Mouse (Mus musculus): ENCODE results near the gene Sema6d.

The Sema6d gene

DNA sequence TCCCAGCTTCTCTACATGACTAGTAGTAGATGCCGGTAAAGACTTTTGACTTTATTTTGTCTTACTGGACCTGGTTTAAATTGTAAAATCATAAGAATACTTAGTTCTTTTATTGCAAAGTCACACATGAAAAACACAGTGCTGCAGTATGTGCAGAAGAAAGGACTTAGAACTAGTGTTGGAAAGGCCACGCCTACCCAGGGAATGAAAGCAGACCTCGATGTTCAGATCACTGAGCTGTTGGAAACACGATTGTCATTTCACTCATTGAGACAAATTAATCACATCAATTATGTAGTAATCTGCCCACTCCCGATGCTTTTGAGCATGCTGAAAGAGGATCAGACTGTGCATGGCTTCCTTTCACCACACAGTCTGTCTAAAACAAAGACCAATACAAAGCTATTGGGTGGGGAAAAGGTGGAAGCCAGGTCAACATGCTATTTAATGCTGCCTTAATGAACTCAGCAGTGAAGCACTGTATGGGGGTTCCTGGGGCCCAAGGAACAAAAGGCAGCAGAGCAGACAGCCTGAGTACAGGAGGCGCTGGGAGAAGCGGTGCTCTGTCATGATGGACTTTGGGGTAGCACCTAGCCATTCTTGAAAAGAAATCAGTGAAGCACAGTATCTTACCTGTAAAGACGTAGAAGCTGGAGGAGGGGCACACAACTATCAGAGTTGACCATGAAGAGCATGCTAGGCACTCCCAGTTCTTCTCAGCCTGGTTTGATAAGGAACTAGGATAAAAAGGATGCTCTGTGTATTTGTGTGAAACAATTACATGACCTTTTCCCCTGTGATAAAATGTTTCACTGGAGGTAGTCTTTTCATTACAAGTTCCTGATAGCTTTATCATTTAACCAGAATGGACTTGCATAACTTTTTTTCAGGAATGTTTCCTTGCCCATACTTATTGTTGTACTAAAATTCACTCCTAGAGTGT is 375.5 kb downstream of the Sema6d start:
- DNase-seq (ENCODE audit: low read depth in 1 of 2, low spot score in 2 of 2) = no peak

DNA sequence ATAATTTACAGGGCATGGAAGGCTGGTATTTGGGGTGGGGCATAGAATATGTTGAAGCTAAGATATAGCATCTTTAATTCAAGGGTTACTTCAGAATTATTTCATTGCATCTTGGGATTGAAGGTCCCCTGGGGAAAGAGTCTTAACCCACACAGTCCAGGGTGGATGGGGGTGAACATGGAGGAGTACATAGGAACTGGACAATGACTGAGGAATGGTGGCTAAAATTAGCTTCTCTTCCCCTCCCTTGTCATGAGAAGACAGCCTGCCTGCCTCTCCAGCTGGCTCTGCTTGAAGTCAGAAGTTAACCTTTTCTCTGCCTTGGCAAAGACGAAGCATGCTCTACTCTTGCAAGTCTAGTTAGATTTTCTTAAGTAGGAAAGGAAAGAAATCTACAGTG is 377.7 kb downstream of the Sema6d start:
- DNase-seq (ENCODE audit: low read depth in 1 of 2, low spot score in 2 of 2) = no peak

DNA sequence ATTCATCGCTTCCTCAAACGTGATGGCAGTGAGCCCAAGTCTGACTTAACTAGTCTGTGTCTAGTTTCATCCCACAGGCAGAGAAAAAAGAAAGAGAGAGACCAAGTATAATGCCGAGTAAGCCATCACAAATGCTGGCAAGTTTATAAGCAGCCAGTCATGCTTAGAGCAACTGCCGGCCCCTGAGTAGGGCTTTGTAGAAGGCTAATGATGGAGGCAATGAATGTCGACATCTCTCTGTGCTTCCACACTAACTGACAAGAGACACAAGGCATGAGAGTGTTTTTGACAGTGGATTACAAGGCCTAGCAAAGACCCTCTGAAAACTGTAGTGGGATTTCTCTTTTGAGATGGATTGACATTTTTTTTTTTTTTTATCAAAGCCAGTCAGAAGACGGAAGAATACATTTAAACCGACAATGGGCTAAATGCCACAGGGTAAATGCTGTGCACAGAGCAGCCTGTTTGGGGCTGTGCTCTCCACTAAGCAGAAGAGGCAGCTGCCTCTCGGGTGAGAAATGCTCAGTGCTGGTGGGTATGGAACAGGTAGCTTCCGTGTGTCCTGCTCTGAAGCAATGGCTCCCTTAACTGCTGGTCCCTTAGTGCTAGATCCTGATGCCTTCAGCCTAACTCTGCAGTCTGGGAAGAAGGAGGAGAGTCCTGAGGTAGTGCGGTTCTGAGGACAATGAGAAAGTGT is 380.7 kb downstream of the Sema6d start:
- DNase-seq (ENCODE audit: low read depth in 1 of 2, low spot score in 2 of 2) = no peak

DNA sequence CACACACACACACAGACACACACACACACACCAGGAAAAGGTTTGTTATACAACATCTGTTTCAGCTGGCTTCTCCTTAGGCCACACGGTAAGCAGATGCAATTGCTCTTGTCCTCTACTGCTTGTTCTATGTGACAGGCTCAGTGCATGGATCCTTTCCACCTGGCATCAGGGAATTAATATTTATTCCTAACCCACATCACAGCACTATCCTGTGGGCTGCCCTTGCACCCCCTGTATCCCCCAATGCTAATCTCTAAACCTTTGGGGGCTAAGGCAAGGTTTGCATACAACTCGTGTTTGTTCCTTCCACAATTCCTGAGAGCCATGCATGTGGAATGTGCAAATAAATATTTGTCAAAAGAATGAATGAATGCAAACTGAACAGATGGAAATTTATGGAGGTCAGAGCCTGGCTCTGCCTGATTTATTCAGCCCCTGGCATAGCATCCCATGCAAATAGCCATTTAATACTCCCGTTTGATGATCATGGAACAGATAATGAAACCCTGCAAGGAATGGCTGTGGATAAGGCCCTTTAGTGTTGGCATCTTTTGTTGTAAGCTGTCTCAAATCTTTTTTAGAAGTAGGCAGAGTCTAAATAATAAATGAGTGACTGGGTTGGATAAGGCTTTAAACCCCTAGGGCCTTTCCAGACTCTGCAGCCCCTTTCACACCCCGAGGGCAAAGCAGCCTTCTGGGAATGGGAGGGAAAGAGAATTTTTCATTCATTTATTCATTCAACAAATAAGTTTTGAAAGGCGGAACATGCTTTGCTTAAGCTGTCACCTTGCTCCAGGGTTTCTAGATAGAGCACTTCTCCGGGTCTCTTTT is 383.1 kb downstream of the Sema6d start:
- no peak for DNase-seq (ENCODE audit: low read depth in 1 of 2, low spot score in 2 of 2)

DNA sequence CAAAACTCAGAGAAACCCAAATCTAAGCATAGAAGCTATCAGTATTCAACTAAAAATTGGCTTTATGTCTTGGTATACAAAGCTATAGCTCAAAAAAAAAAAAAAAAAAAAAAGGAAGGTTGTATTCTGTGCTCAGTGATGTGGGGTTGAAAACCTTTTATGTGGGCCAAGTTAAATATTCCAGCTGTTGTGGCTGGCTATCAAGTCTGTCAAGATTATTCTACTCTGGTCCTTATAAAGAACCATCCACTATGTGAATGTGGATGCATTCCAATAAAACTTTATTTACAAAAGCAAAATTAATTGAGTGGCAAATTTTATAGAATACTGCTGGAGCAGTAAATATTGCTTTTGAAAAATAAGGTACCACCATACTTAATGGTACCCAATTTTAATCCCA is 388.1 kb downstream of the Sema6d start:
- DNase-seq (ENCODE audit: low read depth in 1 of 2, low spot score in 2 of 2) = no peak

DNA sequence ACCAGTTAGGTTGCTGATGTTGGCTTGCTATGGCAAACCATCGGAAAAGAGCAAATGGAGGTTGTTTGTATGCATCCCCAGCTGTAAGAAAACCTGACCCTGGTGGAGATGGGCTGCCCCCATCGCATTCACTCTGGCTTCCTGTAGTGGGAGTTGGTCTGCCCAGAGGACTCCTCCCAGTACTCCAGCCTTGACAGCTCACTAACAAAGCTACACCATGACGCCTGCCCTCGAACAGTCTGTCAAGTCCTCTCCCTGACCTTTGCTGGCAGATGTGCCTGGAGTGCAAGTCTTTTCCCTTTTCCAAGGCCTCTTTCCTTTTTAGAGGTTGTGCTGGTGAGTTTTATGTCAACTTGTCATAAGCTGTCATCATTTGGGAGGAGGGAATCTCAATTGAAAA is 388.8 kb downstream of the Sema6d start:
- DNase-seq (ENCODE audit: low read depth in 1 of 2, low spot score in 2 of 2) = no peak

DNA sequence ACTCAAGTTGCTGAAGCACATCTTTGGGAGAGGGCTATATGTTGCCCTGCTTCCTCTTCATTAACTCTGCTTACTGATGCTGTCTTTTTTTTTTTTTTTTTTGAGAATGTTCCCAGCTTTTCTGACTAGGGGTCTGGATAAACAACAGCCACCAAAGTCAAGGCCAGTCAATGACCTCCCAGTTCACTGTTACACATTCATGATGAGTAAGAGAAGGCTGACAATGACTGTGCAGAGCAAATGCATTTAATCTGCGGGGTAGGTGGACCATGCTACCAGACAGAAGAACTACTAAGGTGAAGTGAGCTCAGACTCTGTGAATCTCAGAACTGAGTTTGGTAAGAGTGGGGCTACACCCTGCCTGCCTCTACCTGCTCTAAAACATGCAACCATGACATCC is 396.0 kb downstream of the Sema6d start:
- no peak for DNase-seq (ENCODE audit: low read depth in 1 of 2, low spot score in 2 of 2)

- DNase-seq (ENCODE audit: low read depth in 1 of 2, low spot score in 2 of 2) = no peak
These were observed 400.4 kb downstream of the Sema6d start for GRCm38 (mm10) chr2:124490010-124490801.

GRCm38 (mm10) chr2:124495751-124496150 is 406.0 kb downstream of the Sema6d start:
- DNase-seq (ENCODE audit: low read depth in 1 of 2, low spot score in 2 of 2) = no peak

DNA sequence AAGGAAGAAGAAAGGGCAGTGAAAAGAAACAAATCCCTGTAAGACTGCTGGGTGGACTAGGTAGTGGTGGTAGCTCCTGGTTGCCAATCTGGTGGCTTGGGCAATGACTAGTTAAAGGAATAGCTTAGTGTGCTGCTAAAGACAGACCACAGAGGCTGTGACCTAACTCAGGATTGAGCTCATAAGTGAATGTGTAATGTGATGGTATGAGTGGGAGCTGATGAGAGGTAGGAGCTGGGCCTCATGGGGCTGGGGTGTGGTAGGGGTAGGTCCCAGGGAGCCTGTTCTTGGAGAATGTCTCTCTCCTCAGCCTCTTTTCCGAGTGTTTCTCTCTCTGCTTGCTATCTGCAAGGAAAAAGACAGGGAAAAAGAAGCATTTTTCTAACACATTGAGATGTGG is 409.9 kb downstream of the Sema6d start:
- no peak for DNase-seq (ENCODE audit: low read depth in 1 of 2, low spot score in 2 of 2)

GRCm38 (mm10) chr2:124505784-124506489 is 416.2 kb downstream of the Sema6d start:
- DNase-seq (ENCODE audit: low read depth in 1 of 2, low spot score in 2 of 2) = no peak

GRCm38 (mm10) chr2:124507804-124508203 is 418.0 kb downstream of the Sema6d start:
- no peak for DNase-seq (ENCODE audit: low read depth in 1 of 2, low spot score in 2 of 2)

- DNase-seq (ENCODE audit: low read depth in 1 of 2, low spot score in 2 of 2) = no peak
These were observed 419.7 kb downstream of the Sema6d start for GRCm38 (mm10) chr2:124509479-124509878.

DNA sequence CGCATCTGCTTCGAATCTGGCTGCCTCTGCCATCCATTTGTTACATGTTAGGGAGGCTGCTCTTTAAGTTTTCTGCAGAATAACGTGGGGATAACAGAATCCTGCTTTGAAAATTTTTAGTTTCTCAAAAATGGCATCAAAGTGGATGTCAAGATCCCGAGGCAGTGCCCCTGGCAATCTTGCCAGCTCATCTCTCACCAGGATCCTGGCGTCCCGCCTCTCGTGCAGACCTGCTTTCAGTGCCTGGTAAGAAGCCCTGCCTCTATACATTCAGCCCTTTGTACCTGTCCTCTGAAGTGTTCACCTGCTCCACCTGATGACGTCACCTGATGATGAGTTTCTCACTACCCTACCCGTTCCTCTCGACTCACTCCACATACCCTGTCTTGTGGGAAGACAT is 422.1 kb downstream of the Sema6d start:
- DNase-seq (ENCODE audit: low read depth in 1 of 2, low spot score in 2 of 2) = no peak

GRCm38 (mm10) chr2:124522426-124522825 is 432.7 kb downstream of the Sema6d start:
- no peak for DNase-seq (ENCODE audit: low read depth in 1 of 2, low spot score in 2 of 2)

DNA sequence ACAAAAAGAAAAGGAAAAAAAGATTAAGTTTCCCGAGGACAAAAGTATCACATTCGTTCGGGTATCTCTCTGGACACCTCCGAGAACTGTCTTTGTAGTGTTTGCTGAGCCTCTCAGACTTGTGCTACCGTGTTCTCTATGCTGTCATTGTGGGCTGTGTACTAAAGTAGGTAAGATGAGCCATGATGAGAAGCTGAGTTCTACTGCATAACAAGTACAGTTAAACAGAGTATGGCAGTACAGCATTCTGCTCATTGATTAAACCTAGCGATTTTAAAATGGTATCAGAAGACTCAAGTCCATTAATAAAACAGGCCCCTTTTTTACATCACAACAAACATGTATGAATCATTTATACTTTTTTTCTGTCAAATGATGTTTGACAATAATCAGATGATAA is 433.9 kb downstream of the Sema6d start:
- no peak for DNase-seq (ENCODE audit: low read depth in 1 of 2, low spot score in 2 of 2)

DNA sequence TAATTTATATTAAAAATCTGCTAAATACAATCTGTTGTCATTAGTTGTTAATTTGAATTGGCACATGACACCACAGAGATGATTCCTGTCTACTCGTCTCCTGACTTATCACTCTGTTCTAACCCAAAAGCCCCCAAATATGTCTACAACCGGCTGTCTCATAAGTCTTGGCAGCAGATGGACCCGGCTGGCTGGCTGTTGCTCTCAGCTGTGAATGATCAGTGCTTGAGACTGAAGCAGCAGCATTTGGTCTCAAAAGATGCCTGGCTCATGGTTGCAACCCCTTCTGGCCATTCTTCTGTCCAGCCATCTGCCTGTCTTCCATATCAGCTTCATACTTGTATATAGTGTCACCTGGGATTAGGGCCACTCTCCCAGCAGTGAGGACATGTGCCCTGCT is 434.4 kb downstream of the Sema6d start:
- DNase-seq (ENCODE audit: low read depth in 1 of 2, low spot score in 2 of 2) = no peak

GRCm38 (mm10) chr2:124527641-124528040 is 437.9 kb downstream of the Sema6d start:
- no peak for DNase-seq (ENCODE audit: low read depth in 1 of 2, low spot score in 2 of 2)

DNA sequence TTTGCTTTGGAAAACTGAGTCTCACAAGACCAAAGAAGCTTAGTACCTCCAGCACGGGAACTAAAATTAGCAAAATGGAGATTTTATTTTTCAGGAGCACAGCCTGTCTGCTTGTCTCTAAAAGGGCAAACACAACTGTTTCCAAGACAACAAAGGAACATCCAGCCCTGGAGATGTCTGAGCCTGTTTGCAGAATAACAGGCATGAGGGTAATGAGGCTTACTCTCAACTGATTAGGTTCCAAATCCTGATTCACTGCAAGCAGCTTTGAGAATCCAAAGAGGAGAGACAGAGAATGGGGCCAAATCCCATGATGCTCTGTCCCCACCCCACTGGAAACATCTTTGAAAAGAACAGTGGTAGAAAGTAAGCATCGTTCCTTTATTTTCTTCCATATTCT is 440.7 kb downstream of the Sema6d start:
- DNase-seq (ENCODE audit: low read depth in 1 of 2, low spot score in 2 of 2) = no peak

DNA sequence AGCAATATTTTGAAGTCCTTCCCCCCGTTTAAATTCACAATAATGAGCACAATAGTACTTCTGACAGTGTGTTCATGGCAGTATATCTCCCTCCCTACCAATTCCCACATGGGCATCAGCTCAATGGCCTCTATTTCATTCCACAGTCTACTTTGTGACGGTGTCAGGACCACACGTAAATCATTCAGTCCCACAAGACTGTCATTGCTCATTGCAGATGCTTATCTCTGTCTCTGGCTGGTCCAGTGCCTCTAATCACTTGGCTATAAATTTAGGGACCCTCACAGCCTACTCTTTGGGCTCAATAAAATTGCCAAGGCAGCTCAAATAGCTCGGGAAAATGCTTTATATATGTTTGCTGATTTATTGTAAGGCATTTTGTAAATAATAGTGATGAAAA is 441.3 kb downstream of the Sema6d start:
- DNase-seq (ENCODE audit: low read depth in 1 of 2, low spot score in 2 of 2) = no peak
